Mouse (Mus musculus): Measurements from ENCODE around the gene Gm26558.

DNA sequence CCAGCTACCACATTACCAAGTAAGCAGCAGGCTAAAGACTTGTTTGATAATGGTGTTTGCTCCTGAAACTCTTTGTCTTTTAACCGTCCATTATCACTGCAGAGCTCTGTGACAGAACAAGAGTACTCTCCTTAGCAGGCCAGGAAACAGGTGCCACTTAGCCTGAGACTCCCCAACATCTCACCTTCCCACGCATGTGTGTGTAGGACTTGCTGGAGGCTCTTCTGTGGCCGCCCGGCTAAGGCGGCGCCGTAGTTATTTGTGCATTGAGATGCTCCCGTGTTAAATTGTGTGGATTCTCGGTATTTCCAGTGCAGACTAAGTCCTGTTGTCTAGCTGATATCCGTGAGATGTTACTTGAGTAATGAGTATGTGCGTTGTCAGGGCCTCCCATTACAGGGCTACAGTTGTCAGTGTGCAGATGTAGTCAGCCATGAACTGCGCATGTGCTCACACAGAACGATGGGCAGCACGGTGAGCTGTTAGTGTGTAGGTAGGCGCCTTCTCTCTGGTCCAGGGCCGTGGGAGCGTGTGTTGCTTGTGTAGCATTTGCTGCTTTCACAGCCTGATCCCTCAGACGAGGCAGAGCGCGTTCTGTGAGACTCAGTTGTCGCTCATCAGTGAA is 26.7 kb upstream of the Gm26558 start:
- TF ChIP-seq EP300 (IDR thresholded peaks at IDR 0.05; ENCODE audit: insufficient read depth, low read depth, low read length) = no peak
- TF ChIP-seq CTCF (IDR thresholded peaks at IDR 0.05) = no peak
